Mouse (Mus musculus): Measurements from ENCODE around the gene Ctc1.

DNA sequence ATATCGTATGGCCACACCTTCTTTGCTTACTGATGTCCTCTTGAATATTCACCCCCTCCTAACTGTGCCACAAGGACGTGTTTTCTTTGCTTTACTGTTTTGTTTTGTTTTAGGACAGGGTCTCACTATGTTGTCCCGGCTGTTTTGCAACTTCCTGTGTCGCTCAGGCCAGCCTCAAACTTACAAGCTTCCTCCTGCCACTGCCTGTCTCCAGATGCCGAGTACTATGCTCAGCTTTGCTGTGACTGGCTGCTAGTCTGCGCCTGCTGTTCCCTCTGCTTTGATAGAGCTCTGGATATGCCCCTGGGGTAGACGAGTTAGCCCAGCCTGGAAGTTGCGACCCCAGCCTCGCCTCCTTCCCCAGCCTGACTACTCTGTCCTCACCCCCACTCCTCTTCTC is 17.8 kb downstream of the Ctc1 start:
- no peak for TF ChIP-seq MYOG (IDR thresholded peaks at IDR 0.05; ENCODE audit: control insufficient read depth, extremely low read depth, insufficient read length)
- no peak for TF ChIP-seq CTCF (IDR thresholded peaks at IDR 0.05; ENCODE audit: control insufficient read depth, insufficient read depth, insufficient read length)
- no peak for TF ChIP-seq MYOD1 (IDR thresholded peaks at IDR 0.05; ENCODE audit: control insufficient read depth, insufficient read length, low read depth)
- no peak for TF ChIP-seq USF1 (IDR thresholded peaks at IDR 0.05; ENCODE audit: low read depth)
- no peak for TF ChIP-seq MAX (IDR thresholded peaks at IDR 0.05)
- no peak for TF ChIP-seq CEBPB (IDR thresholded peaks at IDR 0.05; ENCODE audit: low read depth)
